Mouse (Mus musculus) kidney, adult 18-20 months (tissue): ENCODE measurements around the gene Emcn.

Experiments
- DNase-seq: peaks from one replicate; pipeline ENCODE4 v3.0.0; 2021

Gene Emcn

DNA sequence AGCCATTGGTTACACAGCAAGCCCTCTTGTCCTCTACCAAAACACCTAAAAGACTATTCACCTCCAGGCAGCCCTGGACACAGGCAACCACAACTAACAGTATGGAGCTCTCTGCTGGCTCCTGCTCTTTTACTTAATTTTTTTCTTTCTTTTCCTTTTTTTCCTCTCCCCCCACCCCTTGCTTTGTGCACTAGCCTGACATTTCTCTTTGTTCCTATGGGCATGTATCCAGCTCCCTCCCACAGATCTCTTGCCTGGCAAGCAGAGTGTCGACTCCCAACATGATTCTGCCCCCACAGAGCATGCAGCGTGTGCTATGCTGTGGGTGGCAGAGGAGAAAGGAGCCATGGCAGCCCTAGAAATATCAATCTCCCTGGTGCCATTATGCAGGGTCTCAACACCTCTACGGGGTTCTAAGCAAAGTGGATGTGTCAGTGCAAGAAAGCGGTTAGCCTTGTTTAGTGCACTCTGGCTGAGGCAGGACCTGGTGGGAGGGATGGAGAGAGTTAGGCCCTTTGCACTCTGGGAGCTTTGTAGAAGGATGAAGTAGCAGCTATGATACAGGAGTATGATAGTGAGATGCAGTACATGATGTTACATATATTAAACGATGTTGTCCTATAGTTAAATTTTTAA is 74.7 kb downstream of the Emcn start:
- DNase-seq = no peak

- no peak for DNase-seq
Measured at GRCm38 (mm10) chr3:137418636-137419035, 77.8 kb downstream of the Emcn start.

- no peak for DNase-seq
Measured at GRCm38 (mm10) chr3:137429516-137429915, 88.6 kb downstream of the Emcn start.

DNA sequence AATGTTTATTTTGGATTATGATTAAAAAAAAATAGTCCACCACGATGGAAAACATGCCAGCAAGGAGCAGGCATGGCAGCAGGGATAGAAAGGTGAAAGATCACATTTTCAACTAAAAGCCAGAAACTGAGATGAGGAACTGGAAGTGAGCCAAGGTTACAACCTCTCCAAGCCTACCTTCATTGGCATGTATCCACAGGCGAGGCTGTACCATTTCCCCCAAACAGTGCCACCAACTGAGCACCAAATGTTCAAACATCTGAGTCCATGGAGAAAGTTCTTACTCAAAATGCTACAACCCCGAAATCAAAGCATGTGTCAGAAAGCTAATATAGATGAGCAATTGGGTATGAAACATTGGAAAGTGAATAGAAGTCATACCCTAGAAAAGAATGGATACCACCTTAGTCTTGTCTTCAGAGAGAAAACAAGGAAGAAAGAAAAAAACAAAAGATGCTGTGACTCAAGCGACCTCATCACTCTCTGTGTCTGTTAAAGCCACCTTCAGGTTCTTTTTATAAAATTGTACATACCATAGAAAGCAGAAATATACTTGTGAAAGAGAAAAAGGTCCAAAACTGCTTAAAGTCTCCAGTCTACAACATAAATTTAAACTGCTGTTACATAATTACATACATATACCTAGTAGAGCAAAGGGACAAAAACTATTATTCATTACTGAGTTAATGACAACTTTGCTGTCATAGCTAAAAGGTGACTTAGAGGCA is 124.2 kb downstream of the Emcn start:
- DNase-seq = no peak

DNA sequence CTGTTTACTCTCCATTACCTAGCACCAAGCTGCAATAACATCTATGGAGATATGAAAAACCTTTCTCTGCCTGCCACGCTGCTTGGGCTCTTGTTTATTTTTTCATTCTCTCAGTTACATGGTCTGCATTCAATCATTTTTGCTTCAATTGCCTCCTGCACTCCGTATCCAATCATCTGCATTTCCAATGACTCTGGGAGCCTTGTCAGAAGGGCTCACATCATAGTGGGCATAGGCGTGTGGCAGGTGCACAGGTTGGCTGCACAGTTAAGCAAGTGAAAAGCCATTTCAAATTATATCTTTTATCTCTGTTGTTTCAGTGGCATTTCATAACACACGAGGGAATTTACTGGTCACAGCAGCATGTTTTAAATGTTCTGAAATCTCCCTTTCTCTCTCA is 125.1 kb downstream of the Emcn start:
- DNase-seq = no peak

DNA sequence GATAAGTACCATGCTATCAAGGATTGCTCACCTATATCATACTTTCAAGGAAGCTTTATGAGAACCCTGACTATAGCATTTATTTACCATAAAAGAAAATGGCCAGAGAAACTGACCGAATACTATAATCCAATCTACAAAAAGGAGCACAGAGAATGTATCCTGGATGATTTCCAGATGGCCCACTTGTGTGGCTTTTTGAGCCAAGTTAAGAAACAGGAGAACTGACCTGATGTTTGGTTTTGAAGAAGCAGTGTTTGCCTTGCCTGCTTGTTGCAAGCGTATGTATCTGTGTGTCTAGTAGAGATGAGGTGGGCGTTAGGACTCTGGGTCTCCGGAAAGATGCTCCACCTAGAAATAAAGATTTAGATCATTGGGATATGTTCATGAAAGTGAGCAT is 125.9 kb downstream of the Emcn start:
- DNase-seq = no peak

DNA sequence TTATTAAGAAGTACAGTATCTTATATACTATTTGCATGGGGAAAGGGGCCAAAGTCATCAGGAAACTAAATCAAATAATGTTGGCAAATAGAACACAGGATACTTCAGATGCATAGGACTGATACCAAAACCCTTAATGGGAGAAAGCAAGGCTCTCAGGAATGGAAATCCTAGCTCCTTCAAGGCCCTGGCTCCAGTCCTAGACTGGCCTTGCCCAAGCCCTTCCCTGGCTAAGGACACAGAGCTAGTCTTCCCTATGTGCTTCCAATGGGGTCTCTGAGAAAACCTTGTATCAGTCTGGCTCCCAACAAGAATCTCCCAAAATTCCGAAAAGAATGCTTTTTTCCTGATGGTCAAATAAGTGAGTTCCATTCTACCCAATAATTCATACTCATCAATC is 126.5 kb downstream of the Emcn start:
- DNase-seq = no peak

- no peak for DNase-seq
Measured at GRCm38 (mm10) chr3:137472145-137472544, 131.3 kb downstream of the Emcn start.

GRCm38 (mm10) chr3:137479761-137480339 is 139.0 kb downstream of the Emcn start:
- no peak for DNase-seq

DNA sequence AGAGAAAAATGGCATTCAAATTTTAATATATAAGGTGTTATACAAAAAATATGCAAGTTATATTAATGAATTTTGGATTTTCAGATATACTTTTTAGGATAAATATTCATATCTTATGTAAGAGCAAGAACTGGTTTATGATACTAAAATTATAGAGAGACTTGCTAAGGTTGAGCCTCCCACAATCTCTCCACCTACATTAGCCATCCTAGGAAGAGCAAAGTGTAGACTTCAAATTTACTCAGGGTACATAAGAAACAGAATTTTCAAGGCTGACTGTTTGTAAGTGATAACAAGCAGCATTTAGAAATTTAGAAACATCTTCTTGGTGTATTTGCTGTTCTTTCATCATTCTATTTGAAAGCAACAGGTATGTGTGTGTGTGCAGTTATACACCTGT is 140.3 kb downstream of the Emcn start:
- DNase-seq = no peak
